Mouse (Mus musculus) granulocyte monocyte progenitor cell, adult 5-6 weeks (primary cell): ENCODE results near the gene Relb. TPM values are rescaled to one million over a fixed set of nuclear protein-coding genes. Genes with fewer than 3 reads are reported as not detected.

Experiments used
- ATAC-seq: replicated peaks from 2 replicates; pipeline ENCODE4 v1.8.0; 2016; ENCODE audit warnings: mild to moderate bottlenecking, moderate TSS enrichment, inconsistent platforms; ENCODE audit not compliant: poor library complexity, severe bottlenecking
- total RNA-seq, 2 experiments: library from RNA; stranded (forward) in 1 of 2; stranded (reverse) in 1 of 2; fragments of 200-712, 200-1000 nt in 1 of 2; fragments of >200 nt in 1 of 2; fragmentation: Nextera tagmentation in 1 of 2; gene quantifications; 2 replicates each; pipeline ENCODE4 v1.2.3; 2014 to 2017

Relb gene
- 1.2 TPM in 1 of 2 replicates, not detected in the other for total RNA-seq (2014; fragmentation: Nextera tagmentation)
- total RNA-seq (2017) = 1.4 and 1.9 TPM in 2 replicates

- ATAC-seq = peak; percentile 25
Observed at GRCm38 (mm10) chr7:19629361-19629734, at the start of gene Relb. Gene Relb (minus strand): TSS chr7:19629438.

DNA sequence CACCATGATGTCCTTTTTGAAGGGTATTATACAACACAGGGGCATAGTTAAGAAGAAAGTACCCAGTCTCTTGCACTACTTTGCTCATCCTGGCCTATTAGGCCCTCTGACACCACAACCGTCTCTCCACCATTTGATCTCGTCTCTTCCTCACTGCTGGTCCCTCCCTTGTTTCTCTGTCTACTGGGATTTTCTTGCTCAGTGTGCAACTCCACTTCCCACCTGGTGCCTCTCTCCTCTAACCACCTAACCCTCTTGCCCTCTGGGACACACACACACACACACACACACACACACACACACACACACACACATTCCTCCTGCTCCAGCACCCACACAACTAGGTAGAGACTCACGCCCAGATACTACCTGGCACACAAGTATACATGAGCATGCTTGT is 49.7 kb upstream of the Relb start:
- ATAC-seq = no peak

DNA sequence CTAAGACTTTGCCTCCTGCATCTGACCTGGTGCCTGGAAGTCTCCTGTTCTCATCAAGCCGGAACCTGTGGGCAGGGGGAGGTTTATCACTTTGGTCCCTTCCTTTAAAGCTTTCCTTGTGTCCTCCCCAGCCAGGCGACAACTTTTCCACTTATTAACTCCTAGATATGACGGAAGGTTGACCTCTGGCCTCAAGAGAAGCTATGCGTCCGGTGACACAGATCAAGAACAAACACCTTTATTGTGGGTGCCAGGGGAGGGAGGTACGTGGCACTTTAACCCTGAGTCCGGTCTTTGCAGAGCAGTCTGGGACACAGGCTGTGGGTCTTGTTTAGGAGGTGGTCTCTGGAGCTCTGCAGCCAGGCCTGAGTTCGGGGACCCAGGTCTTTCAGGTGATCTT is 48.6 kb upstream of the Relb start, which contains the start of gene Apoc2:
Apoc2 (minus strand) TSS at position 70 of the 400 bp plus-strand sequence.
- no peak for ATAC-seq

DNA sequence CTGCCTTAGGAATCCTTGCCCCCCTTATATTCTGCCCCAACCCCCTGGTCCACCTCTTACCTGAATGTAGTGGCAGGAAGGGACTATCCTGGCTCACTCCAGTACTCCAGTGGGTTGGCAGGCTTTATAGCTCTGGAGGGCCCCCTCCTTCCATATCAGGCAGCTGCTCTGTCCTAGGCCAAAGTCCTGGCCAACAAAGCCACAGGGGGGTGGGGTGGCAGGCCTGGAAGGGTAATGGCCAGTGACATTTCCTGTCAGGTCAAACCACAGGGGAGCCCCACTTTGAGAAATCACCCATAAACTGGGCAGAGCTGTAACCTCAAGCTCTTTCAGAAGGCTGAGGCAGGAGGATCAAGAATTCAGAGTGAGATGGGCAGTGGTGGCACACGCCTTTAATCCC is 47.4 kb upstream of the Relb start:
- peak; percentile 49 for ATAC-seq

- ATAC-seq = peak; percentile 88
Observed at GRCm38 (mm10) chr7:19675824-19676223, 46.6 kb upstream of the Relb start.

- no peak for ATAC-seq
Observed at GRCm38 (mm10) chr7:19673083-19673699, 44.0 kb upstream of the Relb start.

- ATAC-seq = no peak
Observed at GRCm38 (mm10) chr7:19671511-19671910, 42.3 kb upstream of the Relb start.

- ATAC-seq = peak; percentile 56
Observed at GRCm38 (mm10) chr7:19668947-19669721, 39.9 kb upstream of the Relb start.

- peak; percentile 36 for ATAC-seq
Observed at GRCm38 (mm10) chr7:19667434-19667833, 38.2 kb upstream of the Relb start.

GRCm38 (mm10) chr7:19666750-19667149 is 37.5 kb upstream of the Relb start:
- ATAC-seq = no peak

DNA sequence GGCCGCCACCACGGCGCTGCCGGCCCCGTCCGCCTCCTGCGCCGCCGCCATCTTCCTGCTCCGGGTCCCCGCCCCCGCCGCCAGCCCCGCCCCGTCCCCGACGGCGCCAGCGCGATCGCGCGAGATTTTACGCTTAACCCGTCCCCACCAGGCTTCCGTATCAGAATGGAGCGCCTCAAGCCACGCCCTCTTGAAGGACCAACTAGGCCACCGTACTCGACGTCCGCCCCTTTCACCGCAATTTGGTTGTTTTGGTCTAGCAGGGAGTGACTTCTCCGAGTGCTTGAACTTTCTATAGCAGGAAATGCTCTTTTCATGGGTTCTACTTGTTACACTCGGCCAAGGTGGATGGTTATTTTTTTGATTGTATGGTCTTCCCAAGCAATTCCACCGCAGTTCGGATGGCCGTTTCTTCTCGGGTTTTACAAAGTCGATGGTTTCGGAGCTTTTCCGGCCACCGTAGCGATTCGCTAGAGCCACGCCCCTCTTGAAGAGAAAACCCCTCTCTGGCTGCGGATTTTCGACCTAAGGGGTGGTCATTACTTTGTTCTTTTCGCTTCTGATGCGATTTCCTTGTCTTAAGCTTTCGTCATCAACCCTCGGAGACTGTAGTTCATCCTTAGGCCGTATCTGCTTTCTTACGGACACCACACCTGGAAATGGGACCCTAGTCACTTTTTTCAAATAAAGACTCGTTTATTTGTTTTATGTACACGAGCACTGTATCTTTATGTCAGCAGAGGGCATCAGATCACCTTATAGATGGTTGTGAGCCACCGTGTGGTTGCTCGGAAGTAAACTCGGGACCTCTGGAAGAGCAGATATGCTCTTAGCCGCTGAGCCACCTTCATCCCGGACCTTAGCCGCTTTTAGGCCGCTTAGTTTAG is 36.0 kb upstream of the Relb start, which contains the start of gene Clptm1:
Clptm1 (minus strand) TSS at position 79 of the 887 bp plus-strand sequence.
- ATAC-seq = peak; percentile 72

GRCm38 (mm10) chr7:19664455-19664954 is 35.3 kb upstream of the Relb start:
- peak; percentile 2; the same call in 1 of the 2 replicates for ATAC-seq

DNA sequence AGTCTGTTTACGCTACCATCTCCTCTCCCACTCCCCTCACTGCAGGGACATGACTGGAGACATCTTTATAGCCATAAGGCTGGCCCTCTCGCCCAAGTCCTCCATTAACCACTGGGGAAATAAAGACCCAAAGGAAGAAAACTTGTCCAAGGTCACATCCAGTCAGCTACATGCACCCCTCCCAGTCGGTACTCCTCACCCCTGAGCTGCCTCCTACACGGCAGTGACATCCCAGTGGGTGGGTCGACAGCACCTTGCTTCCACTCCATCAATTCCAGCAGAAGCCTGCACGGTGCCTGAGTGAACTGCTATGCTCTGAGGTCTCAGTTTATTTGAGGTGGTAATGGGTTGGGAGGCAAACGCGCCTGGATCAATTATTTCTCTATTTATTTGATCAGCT is 34.7 kb upstream of the Relb start:
- no peak for ATAC-seq

- no peak for ATAC-seq
Observed at GRCm38 (mm10) chr7:19652614-19653013, 23.4 kb upstream of the Relb start.

DNA sequence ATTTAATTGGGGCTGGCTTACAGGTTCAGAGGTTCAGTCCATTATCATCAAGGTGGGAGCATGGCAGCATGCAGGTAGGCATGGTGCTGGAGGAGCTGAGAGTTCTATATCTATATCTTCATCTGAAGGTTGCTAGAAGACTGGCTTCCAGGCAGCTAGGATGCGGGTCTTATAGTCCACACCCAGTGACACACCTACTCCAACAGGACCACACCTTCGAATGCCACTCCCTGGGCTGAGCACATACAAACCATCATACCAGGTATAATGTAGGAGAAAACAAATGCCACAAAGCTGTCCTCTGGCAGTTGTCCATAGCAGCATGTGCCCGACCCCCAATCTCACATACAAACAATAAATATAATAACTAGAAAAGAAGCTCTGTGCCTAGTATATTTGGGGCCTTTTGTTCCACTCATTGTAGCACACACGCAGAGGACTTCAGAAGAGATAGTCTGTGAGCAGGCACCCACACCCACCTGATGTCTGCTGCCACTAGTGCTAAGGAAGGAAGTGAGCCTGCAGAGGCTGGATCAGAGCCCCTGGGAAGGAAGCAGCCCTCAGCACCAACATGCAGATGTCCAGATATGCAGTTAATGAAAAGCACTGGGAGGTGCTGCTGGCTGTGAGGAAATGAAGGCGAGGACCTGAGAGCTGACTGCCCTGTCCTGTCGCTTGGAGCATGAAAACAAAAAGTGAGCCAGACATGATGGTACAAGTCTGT is 22.0 kb upstream of the Relb start:
- ATAC-seq = no peak

GRCm38 (mm10) chr7:19641223-19641622 is 12.0 kb upstream of the Relb start:
- ATAC-seq = no peak

DNA sequence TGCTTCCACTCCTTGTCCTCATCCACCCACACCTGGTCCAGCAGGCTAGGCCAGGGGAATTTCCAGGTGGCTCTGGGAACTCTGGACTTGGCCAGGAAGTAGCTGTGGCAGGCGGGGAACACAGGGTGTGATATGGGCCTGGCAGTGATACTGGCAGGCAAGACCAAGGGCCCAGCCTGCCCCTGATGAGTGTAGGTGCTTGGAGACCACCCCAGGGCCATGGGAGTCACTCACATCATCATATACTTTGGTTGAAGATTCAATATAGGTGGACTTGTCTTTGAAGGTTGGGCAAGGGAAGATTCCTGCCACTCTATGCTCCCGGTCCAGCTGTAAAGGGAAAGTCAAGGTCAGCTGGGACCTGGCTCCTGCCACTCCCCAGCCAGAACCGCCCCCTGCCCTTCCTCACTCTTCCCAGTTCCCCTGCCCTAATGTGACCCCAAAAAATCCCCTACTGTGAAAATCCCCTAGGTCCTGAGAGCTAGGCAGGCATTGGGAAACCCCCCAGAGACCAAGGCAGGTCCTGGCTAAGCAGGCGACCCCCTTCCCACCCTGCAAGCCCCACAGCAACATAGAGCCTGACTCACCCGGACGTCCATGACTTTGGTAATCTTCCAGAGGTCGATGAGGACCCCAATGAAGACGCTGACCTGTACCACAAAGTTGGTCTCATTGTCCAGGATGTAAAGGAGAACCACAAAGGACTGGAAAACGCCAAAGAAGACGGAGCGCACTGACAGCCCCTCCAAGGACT is 6.0 kb upstream of the Relb start:
- no peak for ATAC-seq

DNA sequence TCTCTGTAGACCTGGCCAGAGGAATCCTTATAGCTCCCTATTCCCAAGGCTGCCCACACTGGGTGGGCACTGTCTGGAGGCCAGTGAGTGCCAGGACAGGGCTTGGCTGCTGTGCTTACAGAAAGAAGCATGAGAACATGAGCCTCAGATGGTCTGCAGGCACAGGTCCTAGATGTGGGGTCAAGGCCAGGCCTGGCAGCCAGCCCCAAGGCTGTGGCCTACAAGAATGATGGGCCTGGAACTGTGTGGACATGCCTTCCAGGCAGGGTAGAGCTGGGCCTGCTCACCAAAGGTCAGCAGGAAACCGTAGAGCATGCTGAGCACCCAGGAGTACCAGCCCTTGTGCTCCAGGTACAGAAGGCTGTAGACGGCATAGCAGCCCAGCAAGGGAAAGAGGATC is 5.4 kb upstream of the Relb start:
- ATAC-seq = no peak

- no peak for ATAC-seq
Observed at GRCm38 (mm10) chr7:19633855-19634254, 4.6 kb upstream of the Relb start.
